Mouse (Mus musculus): ENCODE measurements around the gene Abr.

Abr gene

GRCm38 (mm10) chr11:76518125-76518524 lies 104.0 kb downstream of the Abr start:
- no peak for DNase-seq (ENCODE audit: low read depth)

GRCm38 (mm10) chr11:76516951-76517350 lies 105.2 kb downstream of the Abr start:
- DNase-seq (ENCODE audit: low read depth), result no peak

GRCm38 (mm10) chr11:76515123-76515522 lies 107.0 kb downstream of the Abr start:
- DNase-seq (ENCODE audit: low read depth), result no peak

DNA sequence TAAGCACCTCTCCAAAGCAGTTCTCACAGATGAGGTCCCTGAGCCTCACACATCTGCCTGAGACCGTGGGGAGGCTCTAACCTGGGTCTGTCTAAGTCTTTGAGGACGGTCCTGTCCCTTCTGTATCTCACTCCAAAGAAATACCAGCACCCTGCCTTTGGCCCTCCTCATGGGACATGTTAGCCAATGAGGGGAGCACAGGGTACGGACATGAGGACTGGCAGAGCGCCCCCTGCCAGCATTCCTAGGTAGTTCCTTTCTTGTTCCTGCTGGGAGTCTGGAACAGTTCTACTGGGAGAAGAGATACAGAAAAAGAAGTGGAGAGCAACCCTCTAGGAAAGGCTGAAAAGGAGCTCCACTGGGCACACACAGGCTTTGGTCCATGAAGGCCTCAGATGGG lies 111.1 kb downstream of the Abr start:
- DNase-seq (ENCODE audit: low read depth), result no peak

DNA sequence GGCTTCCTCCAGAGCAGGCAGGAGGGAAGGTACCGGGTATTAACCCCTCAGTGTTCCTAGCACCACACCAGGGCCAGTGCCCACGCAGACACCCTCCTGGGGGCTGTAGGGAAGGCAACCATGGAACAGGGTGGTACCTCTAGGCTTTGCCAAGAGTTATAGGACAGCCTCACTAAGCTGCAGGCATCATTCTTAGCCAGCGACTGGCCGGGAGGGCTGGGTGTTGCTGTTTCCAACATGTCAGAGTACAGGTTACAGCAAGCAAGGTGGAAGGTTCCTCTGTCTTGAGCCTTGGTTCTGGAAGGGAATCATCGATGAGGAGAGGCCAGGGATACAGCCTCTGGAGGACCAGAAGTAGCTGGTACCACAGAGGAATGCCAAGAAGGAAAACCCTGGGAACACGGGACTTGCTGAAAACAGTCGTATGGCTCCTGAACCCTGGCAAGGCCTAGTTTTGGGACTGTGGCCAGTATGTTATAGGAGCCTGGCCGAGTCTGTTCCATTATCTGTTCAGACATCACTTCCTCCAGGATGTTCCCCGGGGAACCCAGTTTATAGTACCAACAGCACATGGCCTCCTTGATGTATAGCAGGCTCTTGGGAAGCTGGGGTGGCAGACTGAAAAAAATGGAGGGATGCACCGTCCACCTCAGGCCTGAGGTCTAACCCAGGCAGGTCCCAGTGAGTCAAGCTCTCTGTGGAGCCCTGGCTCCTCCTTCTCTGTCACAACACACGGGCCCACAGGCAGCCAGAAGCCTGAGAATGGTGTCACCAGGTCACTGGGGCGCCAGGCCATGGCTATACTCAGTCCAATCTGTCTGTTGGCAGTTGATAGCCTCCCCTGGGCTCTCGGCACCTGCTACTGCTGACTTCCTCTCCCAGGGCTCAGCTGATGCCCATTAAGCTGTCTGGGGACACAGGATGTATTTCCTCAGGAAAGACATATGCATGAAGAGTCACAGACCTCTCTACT lies 112.1 kb downstream of the Abr start:
- DNase-seq (ENCODE audit: low read depth), result no peak

DNA sequence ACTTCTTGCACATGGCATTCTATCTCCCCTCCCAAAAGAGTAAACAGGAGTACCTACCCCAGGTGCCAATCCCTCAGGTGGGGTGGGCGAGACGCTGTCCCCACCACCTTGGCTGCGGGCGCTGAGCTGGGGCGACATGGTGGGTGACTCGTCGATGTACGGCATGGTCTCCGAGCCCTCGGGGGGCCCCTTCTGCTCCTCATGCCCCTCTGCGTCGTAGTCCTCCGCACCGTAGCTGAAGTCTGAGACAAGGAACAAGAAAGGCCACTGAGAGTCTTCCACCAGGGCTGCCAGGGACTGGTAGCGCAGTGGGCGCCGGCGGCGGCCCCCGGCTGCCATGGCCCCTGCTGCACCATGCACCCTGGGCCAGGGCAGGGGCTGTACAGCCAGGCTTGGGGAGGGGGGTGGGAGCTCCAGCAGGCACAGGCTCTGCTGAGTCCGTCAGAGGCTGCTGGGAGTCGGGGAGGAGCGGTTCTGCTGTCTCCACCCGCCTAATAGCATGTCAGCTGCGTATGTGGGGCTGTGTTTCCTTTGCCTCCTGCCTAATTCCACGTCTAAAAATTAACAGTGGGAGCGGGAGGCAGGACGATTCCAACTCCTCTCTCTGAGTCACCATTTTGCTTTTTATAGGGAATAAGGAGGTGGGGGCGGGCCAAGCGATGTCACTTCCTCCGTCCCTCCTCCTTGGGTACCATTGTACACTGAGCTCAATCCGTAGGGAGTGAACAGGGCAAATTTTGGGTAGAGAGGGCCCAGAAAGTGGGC lies 113.1 kb downstream of the Abr start:
- no peak for DNase-seq (ENCODE audit: low read depth)

GRCm38 (mm10) chr11:76508125-76508524 lies 114.0 kb downstream of the Abr start:
- DNase-seq (ENCODE audit: low read depth), result no peak

DNA sequence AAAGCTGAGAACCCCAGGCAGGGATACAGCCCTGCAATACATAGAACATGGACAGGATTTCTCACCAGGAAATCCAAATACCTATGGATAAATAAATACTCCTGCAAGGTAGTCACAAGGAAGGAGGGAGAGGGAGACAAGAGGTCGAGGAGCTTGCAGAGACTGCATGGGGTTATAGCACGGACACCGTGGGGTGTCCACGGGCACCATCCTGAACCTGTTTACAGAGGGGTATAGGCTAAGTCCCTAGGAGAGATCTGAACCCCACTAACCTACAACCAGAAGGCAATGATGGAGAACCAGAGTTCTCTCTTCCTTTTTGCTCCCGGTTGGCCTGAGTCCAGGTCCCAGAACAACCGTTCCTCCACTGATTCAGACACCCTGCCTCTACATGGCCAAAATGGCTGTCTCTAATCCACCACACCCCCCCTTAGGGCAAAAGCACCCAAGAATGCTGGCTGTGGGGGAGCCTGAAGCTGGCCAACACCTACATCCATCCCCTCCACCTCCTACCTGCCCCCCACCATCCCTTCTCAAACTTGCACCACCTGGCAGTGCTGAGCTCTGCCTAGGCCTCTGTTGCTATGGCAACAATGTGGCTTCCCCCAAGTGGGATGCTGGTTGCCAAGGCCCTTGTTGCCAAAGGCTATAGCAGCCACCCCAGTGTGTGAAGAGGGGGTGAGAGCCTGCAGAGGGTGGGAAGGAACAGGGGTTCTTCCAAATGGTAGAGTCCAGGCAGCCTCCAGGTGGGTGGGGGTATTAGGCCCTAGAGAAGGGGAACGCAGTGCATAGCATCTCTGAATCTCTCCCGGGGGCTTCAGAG lies 114.6 kb downstream of the Abr start:
- DNase-seq (ENCODE audit: low read depth), result no peak

- DNase-seq (ENCODE audit: low read depth), result peak; percentile 40
These were observed 115.4 kb downstream of the Abr start for GRCm38 (mm10) chr11:76506514-76507228.

DNA sequence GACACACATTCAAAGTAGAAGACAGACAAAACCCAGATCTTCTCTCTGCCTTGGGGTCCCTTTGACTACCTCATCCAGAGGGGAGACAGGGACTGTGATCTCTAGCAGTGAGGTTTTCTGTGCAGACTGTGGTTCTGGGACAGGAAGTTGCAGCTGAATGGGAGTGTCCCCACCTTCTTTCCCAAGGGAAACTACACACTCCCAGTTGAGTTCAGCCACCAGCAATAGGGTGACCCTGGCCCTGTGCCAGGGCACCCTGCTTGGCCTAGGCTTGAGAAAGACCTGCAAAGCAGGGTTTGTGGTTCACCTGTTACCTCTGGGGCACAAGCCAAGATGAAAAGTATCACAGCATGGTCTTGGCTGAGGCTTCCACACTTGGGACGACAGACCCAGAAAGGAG lies 117.0 kb downstream of the Abr start:
- DNase-seq (ENCODE audit: low read depth), result no peak

DNA sequence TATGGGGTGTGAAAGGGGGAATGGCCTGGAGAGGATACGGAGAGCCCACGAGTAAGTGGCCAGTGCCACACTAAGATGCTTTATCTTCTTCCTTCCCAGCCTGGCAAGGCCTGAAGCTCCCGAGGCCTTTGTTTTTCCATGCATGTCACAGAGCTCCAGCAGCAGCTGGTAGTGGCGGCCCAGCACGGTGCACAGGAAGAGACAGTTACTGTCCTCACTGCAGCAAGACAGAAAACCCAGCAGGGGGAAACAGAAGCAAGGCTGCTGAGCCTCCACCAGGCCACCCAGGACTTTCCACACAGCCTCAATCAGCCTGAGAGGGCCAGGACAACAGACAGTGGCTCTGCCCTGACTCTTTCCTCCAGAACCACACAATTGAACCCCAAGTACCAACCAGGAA lies 118.1 kb downstream of the Abr start:
- no peak for DNase-seq (ENCODE audit: low read depth)

DNA sequence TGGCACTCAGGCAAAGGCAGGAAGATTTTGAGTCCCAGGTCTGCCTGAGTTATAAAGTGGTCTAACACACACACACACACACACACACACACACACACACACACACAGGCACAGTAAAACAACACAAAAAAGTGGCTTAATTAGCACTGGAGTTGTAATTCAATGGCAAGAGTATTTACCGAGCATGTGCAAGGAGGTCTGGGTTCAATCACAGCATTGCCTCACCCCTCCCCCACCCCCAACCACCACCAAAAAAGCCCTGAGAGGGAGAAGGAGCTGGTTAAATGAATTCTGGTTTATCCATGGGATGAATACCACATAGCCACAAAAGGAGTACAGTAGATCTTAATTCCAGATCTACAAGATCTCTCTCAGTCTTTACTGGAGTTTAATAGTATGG lies 122.1 kb downstream of the Abr start:
- DNase-seq (ENCODE audit: low read depth), result no peak

- DNase-seq (ENCODE audit: low read depth), result no peak
These were observed 122.5 kb downstream of the Abr start for GRCm38 (mm10) chr11:76499564-76499963.

GRCm38 (mm10) chr11:76497769-76498152 lies 124.4 kb downstream of the Abr start:
- no peak for DNase-seq (ENCODE audit: low read depth)

GRCm38 (mm10) chr11:76497066-76497768 lies 124.9 kb downstream of the Abr start:
- no peak for DNase-seq (ENCODE audit: low read depth)

DNA sequence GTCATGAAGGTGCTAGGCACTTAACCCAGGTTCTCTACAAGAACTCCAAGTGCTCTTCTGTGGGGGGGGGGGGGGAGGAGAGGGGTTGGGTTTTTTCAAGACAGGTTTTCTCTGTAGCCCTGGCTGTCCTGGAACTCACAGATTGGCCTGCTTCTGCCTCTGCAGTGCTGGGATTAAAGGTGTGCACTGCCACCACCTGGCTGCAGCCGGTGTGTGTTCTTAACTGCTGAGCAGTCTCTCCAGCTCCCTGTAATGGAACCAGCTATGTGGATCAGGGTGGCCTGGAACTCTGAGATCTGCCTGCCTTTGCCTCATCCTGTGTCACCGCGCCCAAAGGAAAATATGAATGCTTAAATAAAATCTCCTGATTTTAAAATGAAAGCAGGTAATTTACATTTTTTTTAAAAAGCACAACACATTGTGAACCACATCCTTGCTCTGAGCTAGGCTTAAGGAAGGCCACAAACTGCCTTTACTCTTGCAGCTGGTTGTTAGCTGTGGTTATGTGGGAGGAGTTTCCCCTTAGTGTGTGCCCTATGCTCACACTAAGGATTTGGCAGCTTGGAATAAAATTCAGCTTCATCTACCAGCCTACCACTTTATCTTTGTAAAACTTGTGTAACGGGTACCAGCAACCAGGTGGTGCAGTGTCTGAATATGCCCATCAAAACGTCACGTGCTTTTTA lies 125.9 kb downstream of the Abr start:
- DNase-seq (ENCODE audit: low read depth), result no peak

GRCm38 (mm10) chr11:76495127-76496028 lies 126.7 kb downstream of the Abr start:
- no peak for DNase-seq (ENCODE audit: low read depth)

DNA sequence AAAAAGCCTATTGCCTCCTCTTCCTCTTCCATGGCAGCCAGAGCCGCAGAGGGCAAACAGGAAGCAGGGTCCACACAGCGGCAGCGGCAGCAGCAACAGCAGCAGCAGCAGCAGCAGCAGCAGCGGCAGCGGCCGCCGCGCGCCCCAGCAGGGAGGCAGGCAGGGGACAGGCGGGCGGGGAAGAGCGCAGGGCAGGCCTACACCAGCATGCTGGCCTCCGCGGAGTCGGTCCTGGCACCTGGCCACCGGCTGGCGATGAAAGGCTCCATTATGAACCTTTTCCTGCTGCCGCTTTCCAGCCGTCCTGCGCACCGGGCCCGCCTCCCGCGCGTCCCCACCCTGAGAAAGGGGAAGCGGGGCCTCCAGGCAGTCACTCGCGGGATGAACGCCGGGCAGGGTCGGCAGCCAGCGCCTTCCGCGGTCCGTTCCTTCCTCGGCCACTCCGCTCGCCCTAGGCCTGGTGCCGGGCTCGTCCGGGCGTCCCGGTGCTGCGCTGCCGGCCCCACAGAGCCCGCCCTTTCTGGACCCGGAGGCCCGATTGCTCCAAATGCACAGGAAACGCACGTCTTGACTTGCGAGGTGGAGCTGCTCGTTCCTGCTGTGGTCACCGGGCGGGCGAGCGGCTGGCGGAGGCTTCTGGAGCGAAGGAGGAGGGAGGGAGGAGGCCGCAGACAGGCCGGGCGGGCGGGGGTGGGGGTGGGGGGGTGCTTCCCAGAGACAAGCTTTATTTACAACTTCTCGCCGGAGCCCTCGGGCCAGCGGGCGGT lies 127.6 kb downstream of the Abr start:
- no peak for DNase-seq (ENCODE audit: low read depth)

Measured in c-Kit-positive CD71-positive TER-119-negative erythroid progenitor cells, embryonic 14.5 days (primary cell).